Mouse (Mus musculus) bone marrow macrophage, adult 2 months (primary cell): ENCODE results near the gene Nuf2. TPM values are rescaled to one million over a fixed set of nuclear protein-coding genes. Genes with fewer than 3 reads are reported as not detected.

Experiments
- H3K27ac ChIP-seq: 2 replicates; pipeline ENCODE4 v1.5.1; 2012; ENCODE audit warnings: low read depth, low read length; ENCODE audit not compliant: insufficient read depth
- H3K4me1 ChIP-seq: 2 replicates; pipeline ENCODE4 v1.6.1; 2012; ENCODE audit warnings: low read length; ENCODE audit not compliant: control insufficient read depth, insufficient read depth
- H3K4me3 ChIP-seq: 2 replicates; pipeline ENCODE4 v1.5.1; 2012; ENCODE audit warnings: mild to moderate bottlenecking, low read length, moderate library complexity; ENCODE audit not compliant: insufficient read depth
- CTCF ChIP-seq: IDR thresholded peaks from 2 replicates; pipeline ENCODE4 v1.5.1; 2012; ENCODE audit warnings: low read depth, mild to moderate bottlenecking, low read length, moderate library complexity
- POLR2A ChIP-seq: IDR thresholded peaks from 2 replicates; pipeline ENCODE4 v1.6.1; 2012; ENCODE audit warnings: mild to moderate bottlenecking, low read depth, low read length, borderline replicate concordance
- polyA plus RNA-seq: library from polyadenylated mRNA; stranded (reverse); fragments of >200 nt; gene quantifications from 2 replicates; pipeline ENCODE4 v1.2.4, GENCODE M21; 2012; ENCODE audit not compliant: missing spikeins, insufficient read depth, insufficient read length

The Nuf2 gene
- polyA plus RNA-seq, 1 experiment, result 32.5 TPM

- H3K27ac ChIP-seq, result no peak overlapping the region
- H3K4me3 ChIP-seq, result no peak overlapping the region
- H3K4me1 ChIP-seq, result no peaks in the 10 kb centered on the region
- TF ChIP-seq CTCF, result no peak
- no peak for TF ChIP-seq POLR2A
Observed at GRCm38 (mm10) chr1:169482596-169483335, 48.5 kb downstream of the Nuf2 start.

- no peaks in the 10 kb centered on the region for H3K4me1 ChIP-seq
- H3K27ac ChIP-seq, result no peak overlapping the region
- H3K4me3 ChIP-seq, result no peak overlapping the region
- TF ChIP-seq CTCF (no peak), POLR2A (no peak)
Observed at GRCm38 (mm10) chr1:169471185-169471584, 60.1 kb downstream of the Nuf2 start.

GRCm38 (mm10) chr1:169467791-169468190, 63.5 kb downstream of the Nuf2 start:
- no peak overlapping the region for H3K27ac ChIP-seq
- H3K4me3 ChIP-seq, result no peak overlapping the region
- no peaks in the 10 kb centered on the region for H3K4me1 ChIP-seq
- TF ChIP-seq POLR2A, result no peak
- TF ChIP-seq CTCF, result no peak

GRCm38 (mm10) chr1:169462386-169463115, 68.7 kb downstream of the Nuf2 start:
- no peak overlapping the region for H3K4me3 ChIP-seq
- H3K27ac ChIP-seq, result no peak overlapping the region
- TF ChIP-seq POLR2A (no peak), CTCF (no peak)
- no peaks in the 10 kb centered on the region for H3K4me1 ChIP-seq

GRCm38 (mm10) chr1:169459071-169459782, 72.0 kb downstream of the Nuf2 start:
- H3K27ac ChIP-seq, result no peak overlapping the region
- no peaks in the 10 kb centered on the region for H3K4me1 ChIP-seq
- no peak for TF ChIP-seq CTCF
- no peak for TF ChIP-seq POLR2A
- H3K4me3 ChIP-seq, result no peak overlapping the region

Other genes starting within 250 kb of the Nuf2 start
- gene Rgs5, start 124.0 kb upstream of the Nuf2 start, polyA plus RNA-seq, result not detected in 2 replicates
- gene Rgs4, start 216.2 kb upstream of the Nuf2 start, polyA plus RNA-seq, result not detected in 2 replicates